Mouse (Mus musculus): ENCODE data around the gene Rnaseh2b.
A peak's percentile ranks its signal among the peaks of the same experiment; 100 is the strongest.

Rnaseh2b gene

GRCm38 (mm10) chr14:62322581-62323344, 30.4 kb downstream of the Rnaseh2b start:
- no peak for DNase-seq

DNA sequence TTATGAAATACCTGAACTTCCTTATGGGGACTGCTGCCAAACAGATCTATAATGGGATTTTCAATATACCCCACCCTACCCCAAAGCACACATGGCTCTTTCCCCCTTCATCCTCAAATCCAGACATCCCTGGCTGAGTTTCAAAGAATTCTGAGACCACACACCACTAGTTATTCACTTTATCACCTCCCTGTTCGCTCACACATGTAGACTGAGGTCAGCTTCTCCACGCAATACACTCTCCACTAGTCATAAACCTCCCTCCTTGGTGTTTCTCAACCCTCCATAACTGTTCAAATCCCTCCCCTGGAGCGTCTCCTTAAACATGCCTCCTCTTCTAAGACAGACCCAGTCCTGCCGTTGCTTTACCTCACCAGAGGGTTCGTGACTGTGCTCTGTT, 31.1 kb downstream of the Rnaseh2b start:
- DNase-seq = no peak

DNA sequence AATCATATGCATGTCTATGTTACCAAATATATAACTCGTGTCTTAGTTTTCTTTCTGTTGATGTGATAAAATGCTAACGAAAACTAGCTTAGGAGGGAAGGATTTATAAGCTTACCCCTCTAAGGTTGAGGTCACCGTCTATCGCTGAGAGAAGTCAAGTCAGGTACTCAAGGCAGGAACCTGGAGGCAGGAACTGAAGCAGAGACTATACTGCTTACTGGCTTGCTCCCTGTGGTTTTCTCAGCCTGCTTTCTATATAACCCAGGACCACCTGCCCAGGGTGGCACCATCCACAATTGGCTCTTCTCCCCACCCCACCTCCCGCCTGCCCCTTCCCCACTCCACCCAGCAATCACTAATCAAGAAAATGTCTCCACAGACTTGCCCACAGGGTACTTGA, 32.6 kb downstream of the Rnaseh2b start:
- DNase-seq = no peak

- DNase-seq = no peak
Measured at GRCm38 (mm10) chr14:62326026-62326425, 33.6 kb downstream of the Rnaseh2b start.

DNA sequence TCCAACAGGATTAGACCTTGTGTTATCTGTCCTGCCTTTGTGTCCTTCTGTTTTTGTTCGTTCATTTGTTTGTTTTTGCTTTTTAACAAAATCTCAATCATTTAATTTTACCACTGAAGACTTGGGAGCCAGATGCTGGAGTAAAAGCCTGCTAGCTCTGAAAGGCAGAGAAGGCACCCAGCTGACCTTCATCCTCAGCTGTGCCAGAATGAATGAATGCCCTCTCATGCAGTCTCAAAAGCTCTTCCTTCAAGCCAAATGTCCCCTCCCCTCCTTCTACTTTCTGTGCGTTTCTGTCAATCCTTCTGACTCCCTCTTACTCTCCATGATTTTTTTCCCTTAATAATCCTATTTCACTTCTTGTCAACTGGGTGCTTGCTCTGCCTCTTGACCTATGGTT, 34.8 kb downstream of the Rnaseh2b start:
- DNase-seq = no peak

- DNase-seq = no peak
Measured at GRCm38 (mm10) chr14:62328606-62329005, 36.2 kb downstream of the Rnaseh2b start.

GRCm38 (mm10) chr14:62329631-62330030, 37.2 kb downstream of the Rnaseh2b start:
- DNase-seq = no peak

- DNase-seq = no peak
Measured at GRCm38 (mm10) chr14:62331457-62331856, 39.1 kb downstream of the Rnaseh2b start.

DNA sequence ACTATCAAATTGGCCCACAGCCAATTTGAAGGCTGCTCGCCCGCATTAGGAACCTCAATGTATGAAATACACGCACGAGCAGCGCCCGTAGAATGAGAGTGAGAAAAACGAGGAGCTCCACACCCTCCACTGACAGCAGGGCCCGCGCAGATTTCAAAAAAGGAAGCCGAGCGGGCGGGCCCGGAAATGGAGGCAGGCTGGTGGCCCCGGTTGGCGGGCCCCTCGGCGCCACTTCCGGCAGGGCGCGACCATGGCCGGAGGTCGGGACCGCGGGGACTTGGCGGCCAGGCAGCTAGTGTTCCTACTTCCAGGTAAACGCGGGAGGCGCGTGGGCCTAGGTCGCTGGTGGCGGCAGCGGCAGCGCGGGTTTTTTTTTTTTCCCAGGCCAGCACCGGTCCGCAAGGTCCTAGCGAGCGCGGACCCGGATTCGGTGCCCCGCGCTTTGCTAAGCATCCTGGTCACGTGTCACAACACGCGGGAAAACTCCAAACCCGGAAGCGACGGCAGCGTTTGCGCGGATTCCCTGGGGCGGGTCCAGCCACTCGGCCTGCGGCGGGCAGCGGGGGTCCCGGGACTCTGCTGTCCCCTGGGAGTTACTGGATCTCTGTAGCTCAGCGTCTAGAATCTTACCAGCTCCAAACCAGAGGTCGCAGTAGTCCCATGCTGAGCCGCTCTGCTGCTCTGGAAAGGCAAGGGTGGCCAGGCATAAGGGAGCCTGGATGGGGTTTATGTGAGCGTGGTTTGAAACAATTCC, 39.7 kb downstream of the Rnaseh2b start:
- peak; percentile 86 to 90 for DNase-seq

DNA sequence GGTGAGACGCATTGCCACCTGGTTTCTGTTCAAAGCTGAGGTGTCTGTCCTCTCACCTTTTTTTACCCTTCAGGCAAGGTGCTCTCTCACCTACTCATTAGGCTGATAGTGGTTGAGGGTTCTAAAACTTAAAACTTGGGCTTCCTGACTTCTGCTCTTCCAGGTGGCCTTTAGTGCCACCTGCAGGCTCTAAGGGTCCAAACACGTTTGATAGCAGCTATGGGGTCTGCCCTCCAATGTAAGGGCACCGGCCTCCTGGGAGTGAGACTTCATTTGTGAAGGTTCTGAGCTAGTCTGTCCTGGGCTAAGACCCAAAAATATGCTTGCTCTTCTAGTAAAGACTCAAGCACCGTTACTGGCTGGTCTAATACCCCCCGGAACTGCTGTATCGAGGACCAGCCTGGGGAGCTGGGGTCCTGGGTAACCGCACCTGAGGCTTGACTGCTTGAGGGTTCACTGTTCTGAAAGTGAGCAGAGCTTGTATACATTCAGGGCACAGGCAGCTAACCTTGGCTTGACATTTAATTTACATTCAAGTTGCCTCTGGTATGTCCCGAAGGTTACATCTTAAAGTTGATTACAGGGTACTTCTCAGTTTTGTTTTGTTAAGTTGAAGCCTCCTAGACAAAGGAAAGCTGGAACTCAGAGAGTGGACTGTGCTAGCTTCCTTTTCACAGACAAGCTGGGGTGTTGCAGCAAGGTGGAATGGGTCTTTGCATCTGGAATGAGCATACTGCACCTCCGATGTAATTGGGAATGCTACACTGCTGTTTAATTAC, 41.7 kb downstream of the Rnaseh2b start:
- DNase-seq = no peak

GRCm38 (mm10) chr14:62339196-62339595, 46.8 kb downstream of the Rnaseh2b start:
- no peak for DNase-seq

DNA sequence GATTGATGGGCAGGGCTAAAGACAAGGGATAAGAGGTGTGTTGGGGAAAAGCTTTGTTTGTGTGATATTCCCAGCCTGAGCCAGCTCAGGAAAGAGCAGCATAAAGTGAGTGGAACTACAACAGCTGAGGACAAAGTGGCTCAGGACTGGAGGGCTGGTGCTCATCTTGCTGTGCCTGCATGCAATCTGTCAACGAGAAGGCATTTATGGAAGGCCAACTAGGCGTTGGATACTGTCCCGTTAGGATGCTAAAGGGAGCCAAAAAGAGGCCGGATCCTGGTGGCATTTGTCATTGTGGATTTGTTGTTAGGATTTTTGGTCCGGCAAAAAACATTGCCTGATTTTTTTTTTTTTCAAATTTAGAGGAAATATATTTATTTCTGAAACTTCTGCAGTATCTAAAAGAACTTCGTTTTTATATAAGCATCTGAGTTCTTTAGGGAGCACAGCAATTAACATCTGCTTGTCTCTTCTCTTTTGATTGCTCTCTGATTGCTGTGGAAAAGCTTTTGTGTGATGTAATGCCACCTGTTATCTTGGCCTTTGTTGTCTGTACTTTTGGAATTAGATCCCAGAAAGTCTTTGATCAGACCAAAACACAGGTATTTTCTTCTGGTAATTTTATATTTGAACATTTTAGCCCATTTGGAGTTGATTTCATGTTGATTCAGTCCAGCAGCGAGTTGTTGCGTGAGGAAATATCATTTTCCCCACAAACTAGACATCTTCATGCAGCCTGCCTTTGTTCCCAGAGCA, 49.7 kb downstream of the Rnaseh2b start:
- peak; percentile 46 to 50 for DNase-seq

- peak in 1 of 2 experiments; percentile 14 for DNase-seq
Measured at GRCm38 (mm10) chr14:62342643-62343144, 50.3 kb downstream of the Rnaseh2b start.

- DNase-seq = no peak
Measured at GRCm38 (mm10) chr14:62346570-62346969, 54.2 kb downstream of the Rnaseh2b start.

GRCm38 (mm10) chr14:62347103-62347502, 54.7 kb downstream of the Rnaseh2b start:
- DNase-seq = no peak

DNA sequence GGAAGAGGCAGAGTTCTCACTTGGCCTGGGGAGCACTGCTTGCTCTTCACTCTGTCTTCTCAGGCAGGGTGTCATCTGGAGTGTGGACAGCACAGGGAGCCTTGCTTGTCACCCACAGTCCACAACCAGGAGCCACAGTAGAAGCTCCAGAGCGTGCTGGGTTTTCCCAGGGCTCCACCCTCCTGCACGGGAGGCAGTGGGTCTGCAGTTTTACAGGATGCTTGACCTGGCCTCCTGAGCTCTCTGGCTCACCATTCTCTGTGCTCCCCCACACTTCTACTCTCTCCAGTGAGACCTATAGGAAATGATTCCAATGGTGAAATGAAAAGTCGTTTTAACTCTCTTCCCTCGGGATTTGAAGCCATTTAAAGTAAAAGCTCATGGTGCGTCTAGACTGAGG, 57.4 kb downstream of the Rnaseh2b start:
- DNase-seq = no peak

GRCm38 (mm10) chr14:62350186-62350585, 57.8 kb downstream of the Rnaseh2b start:
- DNase-seq = no peak

- no peak for DNase-seq
Measured at GRCm38 (mm10) chr14:62350890-62351289, 58.5 kb downstream of the Rnaseh2b start.

GRCm38 (mm10) chr14:62353372-62353771, 61.0 kb downstream of the Rnaseh2b start:
- no peak for DNase-seq

DNA sequence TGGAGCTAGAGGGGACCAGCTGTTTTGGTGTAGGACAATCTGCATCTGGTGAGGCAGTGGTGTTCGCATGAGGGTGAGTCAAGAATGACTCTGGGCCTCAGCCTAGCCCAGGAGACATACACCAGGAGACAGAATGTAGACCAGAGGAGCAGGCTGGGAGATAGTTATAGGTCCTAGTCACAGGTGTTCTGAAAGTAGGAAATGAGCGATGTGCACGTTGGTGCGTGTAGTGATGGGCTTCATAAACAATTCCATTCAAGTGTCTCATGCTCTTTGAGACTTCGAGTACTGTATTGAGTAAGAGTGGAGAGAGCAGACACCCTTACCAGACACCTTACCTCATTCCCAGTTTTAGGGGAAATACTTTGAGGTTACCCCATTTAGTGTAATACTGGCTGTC, 61.4 kb downstream of the Rnaseh2b start:
- no peak for DNase-seq

DNA sequence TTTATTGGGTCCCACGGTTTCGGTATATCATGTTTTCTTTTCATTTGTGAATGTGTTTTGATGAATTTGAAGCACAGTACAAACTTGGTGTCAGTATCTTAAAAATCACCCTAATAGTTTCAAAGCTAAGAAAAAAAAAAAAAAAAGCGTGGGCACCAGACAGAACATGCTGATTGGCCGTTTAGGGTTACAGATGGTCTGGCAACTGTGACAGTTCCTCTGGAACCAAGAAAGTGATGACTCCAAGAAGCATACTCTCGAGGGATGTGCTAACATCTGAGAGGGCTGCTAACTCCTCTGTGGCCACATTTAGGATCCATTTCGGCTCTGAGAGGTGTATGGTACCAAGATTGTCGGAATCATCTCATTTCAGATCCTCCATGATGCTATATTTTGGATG, 62.8 kb downstream of the Rnaseh2b start:
- DNase-seq = no peak

DNA sequence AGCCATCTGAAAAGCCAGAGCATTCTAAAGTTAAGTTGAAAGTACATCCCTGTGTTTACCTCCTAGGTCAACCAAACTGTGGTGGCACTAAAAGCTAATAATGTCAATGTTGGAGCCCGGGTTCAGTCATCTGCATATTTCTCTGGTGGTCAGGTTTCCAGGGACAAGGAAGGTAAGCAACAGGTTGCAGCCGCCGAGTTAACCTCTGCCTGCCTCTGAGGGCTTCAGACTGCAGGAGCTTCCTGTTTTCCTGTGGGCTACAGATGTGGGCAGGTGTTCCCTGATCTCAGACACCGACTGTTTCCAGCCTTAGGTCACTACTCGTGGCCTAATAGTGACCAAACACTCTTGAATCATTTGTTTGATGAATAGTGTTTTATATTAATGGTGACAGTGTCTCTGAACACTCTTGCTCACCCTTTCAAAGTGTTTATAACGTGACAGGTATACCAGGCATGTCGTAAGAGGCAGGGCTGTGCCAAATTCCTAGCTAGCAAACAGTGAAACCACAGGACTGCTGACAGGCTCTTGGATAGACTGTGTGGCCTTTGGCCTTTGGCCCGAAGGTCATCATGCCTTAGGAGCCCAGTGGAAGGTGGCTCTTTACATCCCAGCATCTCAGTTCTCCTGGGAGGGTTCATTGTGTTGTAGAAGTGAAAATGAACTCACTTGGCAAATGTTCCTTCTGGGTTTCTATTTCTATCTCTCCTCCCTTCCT, 69.0 kb downstream of the Rnaseh2b start:
- no peak for DNase-seq
